Mouse (Mus musculus): ENCODE data around the gene Pex5. TPM values are rescaled to one million over a fixed set of nuclear protein-coding genes. Genes with fewer than 3 reads are reported as not detected.

Pex5 gene
- polyA plus RNA-seq, 1 experiment from 2014 or later, result 49.0 TPM

DNA sequence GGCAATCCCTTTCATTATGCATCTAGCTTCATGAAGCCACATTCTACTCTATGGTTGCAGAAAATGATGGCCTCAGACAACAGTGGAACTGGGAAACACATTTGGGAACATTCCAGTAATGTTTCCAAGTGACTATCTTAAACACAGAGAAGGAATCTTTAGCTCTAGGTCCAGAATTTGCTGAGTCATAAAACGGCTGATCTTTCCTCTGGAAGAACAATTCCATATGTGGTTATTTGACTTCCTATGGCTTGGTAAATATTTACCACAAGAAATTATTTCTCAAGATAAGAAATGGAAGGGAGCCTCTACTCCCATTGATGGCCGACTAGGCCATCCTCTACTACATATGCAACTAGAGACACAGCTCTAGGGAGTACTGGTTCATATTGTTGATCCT lies 61.6 kb downstream of the Pex5 start:
- no peak for ATAC-seq (ENCODE audit: insufficient number of reproducible peaks, low FRiP score, low TSS enrichment, low read depth)
- 77% methylated on average over 2 of the region's 2 CpGs for WGBS
- no peaks in the 10 kb centered on the region for H3K9me3 ChIP-seq (replicated peaks)

More for the DNA sequence above, 61.6 kb downstream of the Pex5 start:
- Histone ChIP-seq H3K9ac (no peak overlapping the region), H3K27ac (replicated peaks) (no peak overlapping the region), H3K36me3 (no peaks in the 10 kb centered on the region), H3K4me2 (replicated peaks) (no peak overlapping the region), H3K27me3 (no peaks in the 10 kb centered on the region), H3K4me1 (no peaks in the 10 kb centered on the region), H3K4me3 (replicated peaks) (no peak overlapping the region)

Other genes with a start within 250 kb of the Pex5 start
- not detected in 2 replicates for gene Vmn2r27, start 183.2 kb downstream of the Pex5 start, polyA plus RNA-seq (2015; fragmentation: Nextera tagmentation; extraction: Ambion mirVana)
- 0.75 and 0.91 TPM in 2 replicates for gene Cd163, start 110.4 kb downstream of the Pex5 start, polyA plus RNA-seq (2015; fragmentation: Nextera tagmentation; extraction: Ambion mirVana)
- 8.2 and 9.0 TPM in 2 replicates for gene Clstn3, start 49.7 kb upstream of the Pex5 start, polyA plus RNA-seq (2015; fragmentation: Nextera tagmentation; extraction: Ambion mirVana)
- gene C1rl, start 78.0 kb upstream of the Pex5 start, polyA plus RNA-seq (2015; fragmentation: Nextera tagmentation; extraction: Ambion mirVana), result 0.47 and 0.67 TPM in 2 replicates
- gene C1ra, start 97.3 kb upstream of the Pex5 start, polyA plus RNA-seq (2015; fragmentation: Nextera tagmentation; extraction: Ambion mirVana), result 5.1 and 6.1 TPM in 2 replicates
- gene C1s1, start 127.3 kb upstream of the Pex5 start, polyA plus RNA-seq (2015; fragmentation: Nextera tagmentation; extraction: Ambion mirVana), result 5.7 and 9.0 TPM in 2 replicates
- gene C1rb, start 155.2 kb upstream of the Pex5 start, polyA plus RNA-seq (2015; fragmentation: Nextera tagmentation; extraction: Ambion mirVana), result not detected in 2 replicates
- 0.14 and 0.21 TPM in 2 replicates for gene C1s2, start 221.0 kb upstream of the Pex5 start, polyA plus RNA-seq (2015; fragmentation: Nextera tagmentation; extraction: Ambion mirVana)
- 56.0 and 56.1 TPM in 2 replicates for gene Lpcat3, start 248.0 kb upstream of the Pex5 start, polyA plus RNA-seq (2015; fragmentation: Nextera tagmentation; extraction: Ambion mirVana)

All from embryonic facial prominence, embryonic 15.5 days (tissue).